Mouse (Mus musculus) left cerebral cortex, postnatal 4 days (tissue): ENCODE measurements around the gene BC051142. TPM values are rescaled to one million over a fixed set of nuclear protein-coding genes. Genes with fewer than 3 reads are reported as not detected.

Experiments
- DNase-seq: peaks from one replicate; pipeline ENCODE4 v3.0.0-alpha.2; 2022
- intact Hi-C: fragments of 180-260 bp; cut with DNase I; formaldehyde crosslinking; loops from one replicate; pipeline ENCODE4 v1.15.1; 2025
- total RNA-seq, 2 experiments: library from RNA; stranded (reverse); gene quantifications; 2 replicates each; pipeline ENCODE4 v1.2.3; 2021

Gene BC051142
- 10 to 100 TPM in 1 of 2 experiments, 1 to 10 TPM in 1; 8.2 to 11.1 TPM for total RNA-seq

DNA sequence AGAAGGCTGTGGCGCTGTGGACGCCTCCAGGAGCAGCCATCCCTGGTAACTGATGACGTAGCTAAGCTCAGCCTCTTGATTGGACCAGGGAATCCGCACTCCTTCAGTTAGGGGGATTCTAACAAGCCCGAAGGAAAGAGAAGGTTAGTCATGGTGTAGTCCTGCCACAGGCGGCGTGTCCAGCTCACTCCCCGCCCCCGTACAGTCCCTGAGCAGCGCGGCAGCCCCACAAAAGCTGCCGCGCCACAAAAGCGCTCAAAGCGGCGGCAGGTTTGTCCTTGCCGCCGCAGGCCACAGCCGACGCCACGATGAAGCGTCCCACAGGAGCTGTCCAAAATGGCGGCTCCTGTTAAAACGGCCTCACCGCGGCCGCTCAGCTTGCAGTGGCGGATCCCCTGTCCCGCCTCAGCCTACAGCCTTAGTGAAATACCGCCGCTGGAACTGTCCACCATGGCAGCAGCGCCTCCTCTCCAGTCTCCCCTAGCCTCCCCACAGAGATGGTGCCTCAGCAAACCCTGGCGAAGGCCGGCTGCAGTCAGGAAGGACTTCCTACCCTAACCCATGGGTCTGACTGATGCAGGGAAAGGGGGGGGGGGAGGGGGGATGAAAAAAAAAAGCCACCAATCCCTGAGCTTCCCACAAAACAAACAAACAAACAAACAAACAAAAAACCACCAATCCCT is at the start of gene BC051142:
Gene BC051142 (plus strand): TSS at position 110 of the 683 bp plus-strand sequence.
- intact Hi-C loops: no loop called here
- peak; percentile 84 for DNase-seq

DNA sequence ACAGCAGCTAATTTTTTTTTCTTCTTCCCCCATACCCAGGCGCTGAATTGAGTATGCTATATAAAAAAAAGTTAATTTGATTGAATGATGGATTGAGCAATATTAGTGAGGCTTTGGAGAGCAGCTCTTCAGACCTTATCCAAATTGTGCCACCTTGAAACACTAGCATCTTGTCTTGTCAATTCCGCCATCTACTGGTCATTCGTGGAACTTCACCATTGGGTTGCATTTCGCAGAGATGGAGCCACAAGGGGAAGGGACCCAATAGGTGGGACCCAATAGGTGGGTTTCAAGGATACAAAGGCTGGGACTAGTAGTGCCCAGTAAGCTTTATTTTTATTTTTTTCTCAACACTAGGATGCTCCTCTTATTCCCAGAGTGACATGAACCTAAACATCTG is 49.2 kb upstream of the BC051142 start:
- intact Hi-C loops: loop anchor here (5.0 to 10.0 kb wide), 2 partner anchors 105 to 177 kb away; no protein-coding TSS in a partner anchor
- DNase-seq: peak; percentile 76

DNA sequence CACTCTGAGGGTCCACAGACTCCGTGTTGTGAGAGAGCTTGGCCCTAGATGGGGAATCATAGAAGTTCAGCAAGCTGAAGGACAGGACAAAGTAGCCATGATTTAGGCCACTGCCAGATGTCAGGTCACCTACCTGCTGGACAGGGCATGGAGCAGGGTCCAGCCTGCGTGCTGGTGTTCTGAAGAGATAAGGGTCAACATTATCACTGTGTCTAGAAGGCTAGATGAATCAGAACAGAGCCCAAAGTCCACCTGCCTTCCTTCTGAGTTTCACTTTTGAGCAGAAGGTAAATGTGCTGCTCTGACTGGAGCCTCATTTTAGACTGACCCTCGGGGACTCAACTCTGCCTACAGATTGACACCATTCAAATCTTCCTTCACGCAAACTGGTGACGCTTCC is 44.1 kb upstream of the BC051142 start, which contains the start of gene Btnl2:
Gene Btnl2 (plus strand): TSS at position 284 of the 400 bp plus-strand sequence.
- intact Hi-C loops: no loop called here

DNA sequence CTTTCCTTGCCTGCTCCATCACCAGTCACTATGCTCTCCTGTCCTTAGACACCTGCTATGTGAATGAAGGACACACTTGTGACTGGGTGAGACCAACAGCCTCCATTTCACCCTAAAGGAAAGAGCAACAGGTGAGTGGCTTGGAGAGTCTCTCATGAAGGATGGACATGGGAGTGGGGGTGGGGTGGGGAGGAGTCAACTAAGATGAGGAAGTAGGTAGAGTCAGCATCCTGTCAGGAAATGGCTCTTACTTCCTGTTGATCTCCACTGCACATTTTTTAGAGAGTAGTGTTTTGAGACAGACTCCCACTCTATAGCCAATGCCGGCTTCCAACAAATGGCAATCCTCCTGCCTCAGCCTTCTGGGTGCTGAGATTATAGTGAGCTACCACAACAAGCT is 43.7 kb upstream of the BC051142 start:
- no peak for DNase-seq
- intact Hi-C loops: no loop called here

More for the DNA sequence above, 44.1 kb upstream of the BC051142 start, which contains the start of gene Btnl2:
- no peak for DNase-seq

DNA sequence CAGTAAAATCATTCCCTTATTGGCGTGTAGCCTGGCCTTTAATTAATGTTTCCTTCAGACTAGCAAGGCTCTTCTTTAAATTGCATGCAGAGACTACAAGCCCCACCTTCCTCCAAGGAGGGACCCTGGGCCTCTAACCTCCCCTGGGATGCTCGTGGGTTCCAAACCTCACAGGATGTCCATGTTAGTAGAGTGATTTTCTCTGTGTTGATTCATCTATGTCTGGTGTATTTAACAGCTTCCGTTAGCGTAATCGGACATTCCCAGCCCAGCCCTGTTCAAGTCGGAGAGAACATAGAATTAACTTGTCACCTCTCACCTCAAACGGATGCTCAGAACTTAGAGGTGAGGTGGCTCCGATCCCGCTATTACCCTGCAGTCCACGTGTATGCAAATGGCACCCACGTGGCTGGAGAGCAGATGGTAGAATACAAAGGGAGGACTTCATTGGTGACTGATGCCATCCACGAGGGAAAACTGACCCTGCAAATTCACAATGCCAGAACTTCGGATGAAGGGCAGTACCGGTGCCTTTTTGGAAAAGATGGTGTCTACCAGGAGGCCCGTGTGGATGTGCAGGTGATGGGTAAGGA is 35.6 kb upstream of the BC051142 start:
- intact Hi-C loops: no loop called here
- DNase-seq: no peak

DNA sequence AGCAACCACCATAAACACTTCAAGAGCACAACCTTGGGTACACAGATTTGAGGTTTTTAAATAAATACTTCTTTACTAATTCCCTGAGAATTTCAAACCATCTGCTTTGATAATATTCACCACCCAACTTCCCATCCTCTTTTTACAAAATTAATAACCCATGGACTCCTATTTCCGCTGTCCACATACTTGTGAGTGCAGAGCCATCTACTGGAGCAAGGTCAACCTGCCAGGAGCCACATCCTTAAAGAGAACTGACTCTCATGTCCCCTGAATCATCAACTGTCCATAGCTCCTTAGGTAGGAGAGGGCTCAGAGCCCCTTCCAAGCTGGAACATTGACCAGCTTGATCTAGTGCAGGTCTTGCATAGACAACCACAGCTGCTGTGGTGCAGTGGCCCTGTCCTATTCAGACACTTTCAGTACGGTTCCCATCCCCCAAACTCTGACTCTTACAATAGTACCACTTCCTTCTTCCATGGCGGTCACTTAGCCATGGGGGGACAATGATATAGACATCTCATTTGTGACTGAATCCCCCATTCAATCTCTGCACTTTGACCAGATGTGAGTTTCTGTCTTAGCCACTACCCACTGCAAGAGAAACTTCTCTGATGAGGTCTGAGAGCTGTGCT is 34.8 kb upstream of the BC051142 start:
- DNase-seq: no peak
- intact Hi-C loops: no loop called here

DNA sequence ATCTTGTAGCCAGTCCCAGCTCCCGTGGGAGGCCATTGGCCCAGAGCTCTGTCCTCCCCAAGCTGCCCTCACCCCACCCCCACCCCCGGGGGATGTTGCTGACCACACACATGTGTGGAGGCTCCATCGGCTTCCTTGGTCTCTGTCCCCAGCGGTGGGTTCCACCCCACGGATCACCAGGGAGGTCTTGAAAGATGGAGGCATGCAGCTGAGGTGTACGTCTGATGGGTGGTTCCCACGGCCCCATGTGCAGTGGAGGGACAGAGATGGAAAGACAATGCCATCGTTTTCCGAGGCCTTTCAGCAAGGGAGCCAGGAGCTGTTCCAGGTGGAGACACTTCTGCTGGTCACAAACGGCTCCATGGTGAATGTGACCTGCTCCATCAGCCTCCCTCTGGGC is 33.6 kb upstream of the BC051142 start:
- no peak for DNase-seq
- intact Hi-C loops: no loop called here

DNA sequence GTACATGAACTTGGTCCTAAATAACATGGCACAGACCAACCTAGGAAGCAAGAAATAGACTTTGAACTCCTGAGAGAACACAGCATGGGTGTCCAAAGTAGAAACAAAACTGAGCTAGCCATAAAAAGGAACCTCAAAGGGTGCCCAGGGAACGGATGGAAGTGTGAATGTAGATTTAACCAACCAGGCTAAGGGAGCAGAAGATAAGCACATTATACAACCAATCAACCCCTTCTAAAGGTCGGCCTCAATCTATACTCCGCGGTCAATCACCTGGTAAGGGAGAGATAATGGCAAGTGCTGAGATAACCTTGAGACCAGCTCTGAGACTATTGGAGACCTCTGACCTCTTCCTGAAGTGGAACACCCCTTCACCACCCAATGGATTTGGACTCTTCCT is 28.1 kb upstream of the BC051142 start:
- intact Hi-C loops: no loop called here
- DNase-seq: no peak

DNA sequence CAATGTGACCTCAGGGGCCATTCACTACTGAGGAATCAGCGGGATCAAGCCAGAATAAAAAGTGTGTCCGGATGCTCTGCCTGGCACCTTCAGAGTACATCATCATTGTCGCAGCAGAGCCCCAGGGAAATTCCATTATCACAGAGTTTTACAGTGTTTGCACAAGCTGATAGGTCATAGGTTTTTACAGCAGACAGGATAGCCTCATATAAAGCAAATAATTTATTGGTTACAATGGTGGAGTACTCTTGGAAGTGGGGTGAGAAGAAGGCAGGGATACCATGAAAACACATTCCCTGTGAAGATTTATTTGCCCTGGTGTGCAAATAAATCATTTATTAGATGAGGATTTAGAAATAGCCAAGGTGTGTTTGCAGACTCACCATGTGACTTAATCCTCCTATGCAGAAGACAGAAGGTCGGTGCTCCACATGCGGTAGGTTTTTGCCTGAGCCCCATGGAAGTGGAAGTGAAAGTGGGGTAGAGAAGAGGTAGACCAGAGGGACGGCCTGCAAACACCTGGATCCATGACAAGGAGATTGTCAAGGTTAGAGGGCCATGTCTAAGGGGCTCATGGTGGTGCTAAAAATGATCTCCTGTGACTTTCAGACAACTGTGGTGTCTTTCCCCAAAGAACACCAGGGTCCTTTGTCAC is 25.4 kb upstream of the BC051142 start:
- intact Hi-C loops: no loop called here
- no peak for DNase-seq

DNA sequence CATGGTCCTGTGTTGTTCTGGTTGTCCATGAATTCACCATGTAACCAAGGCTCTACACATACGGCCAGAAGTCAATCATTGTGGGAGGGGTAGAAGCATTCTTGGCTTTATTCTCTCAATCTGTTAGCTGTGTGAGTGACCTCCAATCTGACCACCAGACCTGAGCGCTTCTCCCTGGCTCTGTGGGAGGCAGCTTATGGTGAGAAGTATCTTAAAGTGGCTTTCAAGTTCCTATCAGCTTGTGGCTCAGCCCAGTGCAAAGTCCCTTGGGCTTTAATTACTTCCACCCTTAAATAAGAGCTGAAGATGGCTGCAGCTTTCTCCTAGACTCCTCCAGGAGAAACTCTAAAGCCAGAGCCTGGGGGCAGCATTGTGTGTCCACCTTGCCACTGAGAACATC is 21.8 kb upstream of the BC051142 start, which contains the start of gene Btnl1:
Gene Btnl1 (plus strand): TSS at position 286 of the 400 bp plus-strand sequence.
- intact Hi-C loops: no loop called here
- no peak for DNase-seq

DNA sequence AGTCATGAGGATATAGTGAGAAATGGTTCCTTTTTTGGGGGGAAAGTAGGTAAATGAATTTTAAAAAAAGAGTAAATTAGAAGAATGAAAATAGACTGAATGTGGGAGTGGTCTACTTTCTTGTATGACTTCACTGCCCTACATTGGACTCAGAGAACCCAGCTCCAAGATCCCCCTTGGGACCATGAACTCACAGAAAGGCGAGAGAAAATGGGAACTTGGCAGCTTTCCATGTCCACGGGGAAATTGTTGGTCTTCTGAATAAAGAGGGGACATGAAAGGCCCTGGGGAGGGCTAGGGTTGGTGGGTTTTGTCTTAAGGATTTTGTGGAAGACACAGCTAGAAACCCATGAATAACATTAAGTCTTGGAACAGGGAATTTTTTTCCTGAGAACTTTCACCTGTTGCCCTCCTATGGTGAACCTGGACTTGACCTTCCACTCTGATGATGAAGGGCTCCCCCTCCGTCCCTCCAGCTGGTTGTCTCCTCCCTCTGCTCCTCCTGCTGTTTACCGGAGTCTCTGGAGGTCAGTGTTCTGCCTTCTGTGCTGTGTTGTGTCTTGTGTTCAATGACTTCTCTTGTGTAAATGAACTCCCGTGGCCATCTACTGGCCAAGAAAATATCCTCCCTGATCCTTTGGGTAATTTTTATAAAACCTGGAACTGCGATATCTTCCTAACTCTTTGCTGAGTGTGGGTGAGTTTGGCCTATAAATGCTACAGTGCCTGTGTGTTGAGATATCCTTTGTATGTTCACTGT is 21.0 kb upstream of the BC051142 start:
- intact Hi-C loops: no loop called here
- DNase-seq: no peak

DNA sequence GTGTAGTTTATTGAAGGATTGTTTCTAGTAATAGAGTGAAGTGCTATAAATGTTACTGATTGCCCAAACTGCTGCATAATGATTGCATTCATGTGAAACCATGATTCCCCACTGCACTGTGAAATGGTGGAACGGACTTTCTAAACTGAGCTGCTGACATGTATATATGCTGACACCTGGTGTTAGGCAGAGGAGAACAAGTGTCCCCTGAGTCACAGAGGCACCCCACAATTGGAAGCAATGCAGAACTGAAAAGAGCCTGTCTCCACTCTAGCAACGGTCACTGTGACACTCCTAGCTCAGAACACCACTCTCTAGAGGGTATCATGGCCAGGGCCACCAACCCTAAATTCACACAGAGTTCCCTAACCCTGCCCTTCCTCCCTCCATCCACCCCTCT is 19.9 kb upstream of the BC051142 start:
- intact Hi-C loops: no loop called here
- no peak for DNase-seq

DNA sequence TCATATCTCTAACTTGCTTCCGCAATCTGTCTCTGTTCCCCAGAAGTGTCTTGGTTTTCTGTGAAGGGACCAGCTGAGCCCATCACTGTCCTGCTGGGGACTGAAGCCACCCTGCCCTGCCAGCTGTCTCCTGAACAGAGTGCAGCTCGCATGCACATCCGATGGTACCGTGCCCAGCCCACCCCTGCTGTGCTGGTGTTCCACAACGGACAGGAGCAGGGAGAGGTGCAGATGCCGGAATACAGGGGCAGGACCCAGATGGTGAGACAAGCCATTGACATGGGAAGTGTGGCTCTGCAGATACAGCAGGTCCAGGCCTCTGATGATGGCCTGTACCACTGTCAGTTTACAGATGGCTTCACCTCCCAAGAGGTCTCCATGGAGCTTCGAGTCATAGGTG is 19.2 kb upstream of the BC051142 start:
- intact Hi-C loops: no loop called here
- peak; percentile 73 for DNase-seq

DNA sequence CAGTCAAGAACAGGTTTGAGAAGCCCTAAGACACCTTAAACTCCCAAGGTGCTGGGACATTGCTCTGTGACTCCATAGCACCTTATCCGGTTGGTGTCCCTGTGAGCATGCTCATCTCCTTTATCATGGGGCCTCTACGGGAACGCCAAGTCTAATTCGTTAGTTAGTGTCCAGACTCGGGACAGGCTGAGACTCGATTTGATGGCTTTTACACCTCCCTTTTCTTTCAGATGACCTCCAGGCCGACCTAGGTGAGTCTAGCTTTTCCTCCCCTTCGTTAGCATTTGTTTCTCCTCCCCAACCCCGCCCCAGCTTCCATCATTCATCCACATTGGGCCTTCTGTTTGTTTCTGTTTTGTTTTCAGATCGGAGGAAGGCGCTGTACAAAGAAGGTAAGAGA is 16.7 kb upstream of the BC051142 start:
- no peak for DNase-seq
- intact Hi-C loops: no loop called here

DNA sequence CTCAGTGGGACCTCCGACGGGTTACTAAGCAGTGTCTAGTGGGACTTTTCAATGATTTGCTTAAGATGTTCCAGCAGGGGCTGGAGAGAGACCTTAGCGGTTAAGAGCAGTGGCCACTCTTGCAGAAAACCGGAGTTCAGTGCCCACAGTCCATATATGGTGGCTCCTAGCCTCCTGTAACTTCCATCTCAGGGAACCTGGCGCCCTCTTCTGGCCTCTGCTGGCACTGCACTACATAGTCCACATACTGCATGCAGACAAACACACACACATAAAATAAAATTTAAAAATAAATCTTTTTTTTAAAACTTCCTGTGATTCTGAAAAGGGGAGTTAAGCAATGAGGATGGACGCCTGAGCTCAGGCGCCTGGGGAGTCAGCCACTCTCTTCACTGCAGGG is 15.4 kb upstream of the BC051142 start:
- DNase-seq: no peak
- intact Hi-C loops: no loop called here

DNA sequence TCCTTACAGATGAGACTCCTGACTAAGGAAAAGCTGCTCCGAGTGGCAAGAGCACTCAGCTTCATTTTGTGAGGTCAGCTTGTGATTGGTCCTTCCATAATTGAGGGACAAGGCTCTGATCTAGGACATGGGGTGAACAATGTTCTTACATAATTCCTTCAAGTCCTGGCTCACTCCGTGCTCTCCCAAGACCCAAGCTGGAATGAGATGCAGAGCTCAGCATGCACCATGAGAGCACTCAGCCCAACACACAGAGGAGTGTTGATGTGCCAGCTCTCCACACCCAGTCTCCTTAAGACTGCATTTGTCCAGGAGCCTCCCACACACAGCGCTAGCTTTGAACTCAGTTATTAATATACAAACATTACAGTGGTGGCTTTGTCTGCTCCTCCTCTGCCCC is 13.9 kb upstream of the BC051142 start:
- intact Hi-C loops: no loop called here
- no peak for DNase-seq

DNA sequence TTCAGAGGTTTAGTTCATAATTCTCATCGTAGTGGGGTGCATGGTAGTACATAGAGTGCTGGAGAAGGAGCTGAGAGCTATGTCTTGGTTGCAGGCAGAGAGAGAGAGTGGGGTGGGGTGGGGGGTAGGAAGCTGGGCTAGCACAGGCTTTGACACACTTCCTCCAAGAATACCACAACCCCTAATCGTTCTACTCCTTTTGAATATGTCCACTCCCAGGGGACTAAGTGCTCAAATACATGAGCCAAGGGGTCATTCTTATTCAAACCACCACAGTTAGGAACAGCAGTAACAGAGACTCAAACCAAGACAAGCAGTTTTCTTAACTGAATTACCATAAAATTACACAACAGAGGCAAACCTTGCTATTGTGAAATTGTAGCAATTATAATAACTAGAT is 12.0 kb upstream of the BC051142 start:
- intact Hi-C loops: no loop called here
- no peak for DNase-seq

DNA sequence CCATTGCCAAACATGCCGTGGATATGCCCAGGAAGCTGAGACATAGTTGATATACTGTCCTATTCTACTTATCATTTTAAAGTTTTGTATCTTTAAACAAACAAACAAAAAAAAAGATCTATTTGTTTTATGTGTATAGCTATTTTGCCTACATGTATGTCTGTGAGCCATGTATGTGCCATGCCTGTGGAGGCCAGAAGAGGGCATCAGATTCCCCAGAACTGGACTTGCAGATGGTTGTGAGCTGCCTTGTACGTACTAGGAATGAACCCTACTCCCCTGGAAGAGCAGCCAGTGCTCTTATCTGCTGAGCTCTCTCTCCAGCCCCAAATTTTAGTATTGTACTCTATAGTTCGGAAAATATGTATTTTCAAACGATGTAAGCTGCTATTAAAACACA is 10.1 kb upstream of the BC051142 start:
- peak; percentile 51 for DNase-seq
- intact Hi-C loops: no loop called here

DNA sequence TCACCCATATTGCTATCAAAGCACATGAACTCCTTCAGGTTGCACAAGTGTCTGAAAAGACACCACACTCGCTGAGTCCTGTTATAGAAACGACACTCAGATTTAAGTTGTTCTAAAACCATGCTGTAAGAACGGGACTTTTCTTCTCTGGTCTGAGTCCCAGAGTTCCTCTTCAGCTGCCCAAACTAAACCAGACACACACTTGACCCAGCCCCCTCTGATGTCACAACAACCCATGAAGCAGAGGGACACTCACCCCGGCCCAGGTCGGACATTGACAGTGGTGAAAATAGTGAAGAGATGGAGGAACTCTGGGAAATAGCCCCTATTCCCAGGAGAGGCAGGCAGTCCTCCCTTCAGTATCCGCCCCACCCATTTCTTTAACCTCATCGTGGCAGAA is 7.1 kb upstream of the BC051142 start:
- no peak for DNase-seq
- intact Hi-C loops: no loop called here

DNA sequence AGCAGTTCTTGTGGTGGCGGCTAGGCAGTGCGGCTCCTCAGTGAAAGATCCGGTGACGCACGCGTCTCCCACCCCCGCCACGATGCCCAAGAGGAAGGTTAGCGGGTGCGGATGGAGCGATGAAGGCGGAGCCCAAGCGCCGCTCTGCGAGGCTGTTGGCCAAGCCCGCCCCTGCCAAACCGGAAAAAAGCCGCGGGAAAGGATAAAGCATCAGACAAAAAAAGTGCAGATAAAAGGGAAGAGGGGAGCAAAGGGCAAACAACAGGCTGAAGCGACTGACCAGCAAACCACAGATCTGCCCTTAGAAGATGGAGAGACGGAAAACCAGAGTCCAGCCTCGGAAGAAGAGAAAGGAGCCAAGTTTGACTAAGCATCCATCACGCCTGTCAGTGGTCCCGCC is 6.3 kb upstream of the BC051142 start:
- intact Hi-C loops: no loop called here
- peak; percentile 18 for DNase-seq

DNA sequence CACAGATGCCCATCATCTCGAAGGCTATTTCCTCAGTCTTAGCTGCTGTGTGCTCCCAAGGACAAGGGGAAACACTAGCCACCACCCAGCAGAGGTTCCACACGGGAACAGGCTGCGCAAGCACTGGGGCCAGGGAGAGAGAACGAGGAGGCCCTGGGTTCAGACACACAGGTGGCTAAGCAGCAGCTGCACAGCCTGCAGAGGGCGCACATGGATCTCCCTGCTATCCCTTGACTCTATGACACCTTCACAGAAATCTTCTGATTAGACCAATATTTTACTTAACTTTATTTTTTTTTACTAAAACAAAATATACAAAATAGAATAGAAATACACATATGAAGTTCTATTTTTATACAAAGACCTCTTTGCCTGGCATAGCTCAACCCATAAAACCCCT is 1.3 kb upstream of the BC051142 start:
- no peak for DNase-seq
- intact Hi-C loops: no loop called here
